Mouse (Mus musculus): ENCODE results near the gene Slc23a3.
A peak's percentile ranks its signal among the peaks of the same experiment; 100 is the strongest.

Slc23a3 gene

DNA sequence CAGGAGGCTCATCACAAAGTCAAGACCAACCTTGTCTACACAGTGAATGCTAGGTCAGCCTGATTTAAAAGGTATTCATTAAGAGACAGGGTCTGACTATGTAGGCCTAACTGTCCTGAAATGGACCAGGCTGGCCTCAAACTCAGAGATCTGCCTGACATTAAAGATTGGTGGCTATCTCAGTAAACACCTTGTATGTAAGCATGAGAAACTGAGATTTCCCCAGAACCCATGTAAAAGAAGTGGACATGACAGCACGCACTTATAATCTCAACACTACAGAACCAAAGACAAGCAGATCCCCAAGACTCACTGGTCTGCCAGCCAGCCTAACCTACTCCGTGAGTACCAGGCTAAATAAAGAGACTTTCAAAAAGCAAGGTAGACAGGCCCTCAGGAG is 4.8 kb upstream of the Slc23a3 start:
- DNase-seq = no peak

DNA sequence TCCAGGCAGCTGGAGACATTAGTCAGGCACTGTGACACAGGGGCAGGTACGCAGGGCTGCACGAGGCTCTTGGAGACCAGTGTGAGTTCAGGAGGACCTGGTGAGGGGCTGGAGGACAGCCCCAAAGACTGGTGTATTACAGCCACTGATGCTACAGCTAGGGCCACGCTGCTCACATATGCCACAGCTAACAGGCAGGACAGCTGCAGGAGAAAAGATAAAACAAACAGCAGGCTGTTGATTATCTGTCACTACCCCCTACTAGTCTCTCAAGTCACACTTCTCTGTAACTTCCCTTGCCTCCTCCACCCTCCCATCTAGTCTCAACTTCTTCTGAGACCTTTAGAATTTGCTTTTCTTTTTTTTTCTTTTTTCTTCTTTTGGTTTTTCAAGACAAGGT is 3.0 kb upstream of the Slc23a3 start:
- no peak for DNase-seq

DNA sequence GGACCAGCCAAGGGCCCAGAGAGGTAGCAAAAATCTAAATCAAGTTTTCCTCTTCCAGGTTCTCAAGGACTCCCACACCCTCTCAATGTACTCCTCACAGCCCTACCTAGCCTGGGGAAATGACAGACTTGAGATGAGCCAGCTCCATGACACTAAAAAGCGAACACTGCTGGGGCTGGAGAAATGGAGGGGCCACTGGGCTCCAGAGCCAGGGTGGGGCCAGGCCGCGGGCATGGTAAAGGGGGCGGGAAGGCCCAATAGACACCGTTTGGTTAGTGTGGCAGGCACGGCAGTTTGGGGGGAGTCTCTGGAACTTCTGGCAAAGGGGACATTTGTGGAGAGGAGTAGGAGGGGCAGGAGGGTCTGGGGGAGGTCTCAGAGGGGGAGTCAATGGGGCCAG is 2.6 kb upstream of the Slc23a3 start:
- no peak for DNase-seq

DNA sequence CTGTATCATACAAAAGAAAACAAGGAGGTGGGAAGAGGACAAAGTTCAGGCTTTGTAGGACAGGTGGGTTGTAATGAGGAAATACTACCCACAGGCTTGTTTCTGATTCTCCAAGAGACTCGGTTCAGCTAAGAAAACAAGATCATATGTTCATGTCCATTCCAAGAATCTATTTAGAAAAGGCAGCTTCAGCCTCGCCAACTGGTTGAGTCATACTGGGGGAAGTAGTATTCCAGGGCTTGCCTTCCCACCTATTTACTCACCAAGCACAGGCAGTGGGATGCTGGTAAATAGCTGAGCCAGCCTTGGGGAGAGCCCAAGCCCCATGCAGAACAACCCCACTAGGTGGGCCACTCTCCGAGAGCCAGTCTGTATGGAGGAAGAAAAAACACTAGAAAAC is 5.0 kb downstream of the Slc23a3 start:
- no peak for DNase-seq

DNA sequence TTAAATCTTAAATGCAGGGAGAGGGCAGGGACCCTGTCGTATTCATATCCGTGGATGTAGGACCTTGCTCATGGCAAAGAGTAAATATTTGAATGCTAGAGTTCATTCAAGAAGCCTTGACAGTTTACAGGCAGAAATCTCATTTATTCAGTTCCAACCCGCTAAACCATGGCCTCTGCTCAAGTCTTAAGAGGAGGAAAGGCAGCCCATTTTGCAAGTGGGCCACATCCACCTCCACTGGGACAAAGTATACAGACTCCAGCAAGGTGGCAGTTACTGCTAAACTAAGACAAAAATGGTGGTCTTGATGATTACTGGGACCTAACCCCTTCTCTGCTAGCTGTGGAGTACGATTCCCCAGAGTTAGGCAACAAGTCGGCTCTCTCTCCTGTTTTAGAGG is 8.3 kb downstream of the Slc23a3 start:
- no peak for DNase-seq

DNA sequence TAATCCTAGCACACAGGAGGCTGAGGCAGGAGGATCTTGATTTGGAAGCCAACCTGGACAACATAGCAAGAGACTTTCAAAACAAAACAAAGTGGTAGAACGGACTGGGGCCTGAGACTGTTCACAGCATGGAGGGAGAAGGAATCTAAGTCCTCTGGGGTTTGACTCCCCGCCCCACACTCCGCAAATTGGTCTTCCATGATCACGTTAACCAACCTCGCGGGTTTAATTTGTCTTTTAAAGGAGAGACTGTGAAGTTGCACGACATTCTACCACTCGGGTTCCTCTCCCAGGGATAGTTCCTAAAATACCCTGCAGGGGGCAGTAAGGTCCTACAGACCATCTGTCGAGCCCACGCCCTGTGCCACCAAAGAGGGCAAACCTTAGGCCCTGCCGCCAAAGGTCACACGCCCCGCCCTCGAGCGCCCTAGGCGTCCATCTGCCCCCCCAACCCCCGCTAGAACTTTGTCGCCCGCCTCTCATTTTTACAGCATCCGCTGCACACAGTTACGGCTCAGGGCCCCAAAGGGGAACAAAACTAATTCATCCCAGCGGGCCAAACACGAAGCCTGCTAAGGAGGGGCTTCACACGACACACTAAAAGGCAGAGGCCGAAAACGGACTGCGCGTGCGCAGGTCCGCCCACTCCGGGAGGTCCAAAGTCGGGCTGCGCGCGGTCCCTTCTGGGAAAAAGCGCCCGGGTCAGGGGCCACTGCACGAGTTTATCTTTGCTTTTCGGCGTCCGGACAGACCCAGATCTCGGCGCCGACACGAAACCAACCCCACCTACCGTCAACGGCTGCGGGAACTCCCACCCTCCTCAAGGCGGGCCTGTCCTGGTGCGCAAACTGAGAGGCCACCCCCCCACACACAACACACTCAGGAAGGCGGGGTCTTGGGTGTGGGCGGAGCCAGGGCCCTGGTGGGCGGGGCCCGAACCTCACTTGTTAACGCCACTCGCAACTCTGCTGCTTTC is 9.1 kb downstream of the Slc23a3 start, which contains the start of gene Nhej1:
Gene Nhej1, minus strand, starts transcription at position 855 of the 976 bp plus-strand sequence.
- peak; percentile 95 to 96 for DNase-seq

DNA sequence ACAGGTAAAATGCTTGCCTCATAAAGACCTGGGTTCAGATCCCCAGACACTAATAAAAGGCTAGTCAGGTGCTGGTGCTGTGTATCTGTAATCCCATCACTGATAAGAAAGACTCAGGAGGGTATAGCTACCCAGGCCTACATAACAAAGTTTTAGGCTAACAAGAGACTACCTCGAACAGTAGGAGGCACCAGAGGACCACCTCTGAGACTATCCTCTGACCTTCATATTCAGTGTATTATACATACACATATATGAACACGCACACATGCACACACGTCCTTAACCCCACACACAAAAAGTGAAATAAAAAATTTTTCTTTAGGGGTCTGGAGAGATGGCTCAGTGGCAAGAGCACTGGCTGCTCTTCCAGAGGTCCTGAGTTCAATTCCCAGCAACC is 11.5 kb downstream of the Slc23a3 start:
- no peak for DNase-seq
